Mouse (Mus musculus) heart, adult 18-20 months (tissue): ENCODE results near the gene Gm48551. TPM values are rescaled to one million over a fixed set of nuclear protein-coding genes. Genes with fewer than 3 reads are reported as not detected.

ENCODE experiments used
- DNase-seq, 2 experiments: peaks; one replicate each; pipeline ENCODE4 v3.0.0; 2021 to 2022; ENCODE audit warnings: mixed read lengths in 1 of 2
- total RNA-seq, 2 experiments: library from RNA; stranded (reverse); gene quantifications; 2 replicates each; pipeline ENCODE4 v1.2.3; 2021

Gene Gm48551
- total RNA-seq, 2 experiments from 2014 or later, result 0.65 to 2.3 TPM

GRCm38 (mm10) chr10:81417227-81418215 lies 33.3 kb downstream of the Gm48551 start:
- DNase-seq, result peak in 1 of 2 experiments; percentile 13

GRCm38 (mm10) chr10:81418216-81419070 lies 34.2 kb downstream of the Gm48551 start:
- DNase-seq, result peak in 1 of 2 experiments; percentile 1

- DNase-seq, result peak in 1 of 2 experiments; percentile 2
These were observed 35.1 kb downstream of the Gm48551 start for GRCm38 (mm10) chr10:81419111-81419928.

GRCm38 (mm10) chr10:81420191-81420767 lies 36.0 kb downstream of the Gm48551 start:
- DNase-seq, result peak in 1 of 2 experiments; percentile 21

- peak; percentile 4 to 50 for DNase-seq
These were observed 37.0 kb downstream of the Gm48551 start for GRCm38 (mm10) chr10:81421041-81421796.

- peak in 1 of 2 experiments; percentile 70 for DNase-seq
These were observed 37.5 kb downstream of the Gm48551 start for GRCm38 (mm10) chr10:81421797-81422100.

GRCm38 (mm10) chr10:81422191-81422590 lies 37.9 kb downstream of the Gm48551 start:
- DNase-seq, result peak in 1 of 2 experiments; percentile 11

GRCm38 (mm10) chr10:81422661-81423217 lies 38.5 kb downstream of the Gm48551 start:
- DNase-seq, result peak in 1 of 2 experiments; percentile 16

GRCm38 (mm10) chr10:81423476-81424245 lies 39.4 kb downstream of the Gm48551 start:
- peak; percentile 5 to 9 for DNase-seq

- peak; percentile 80 to 86 for DNase-seq
These were observed 40.2 kb downstream of the Gm48551 start for GRCm38 (mm10) chr10:81424246-81425051.

- DNase-seq, result peak; percentile 72 to 74
These were observed 41.1 kb downstream of the Gm48551 start for GRCm38 (mm10) chr10:81425236-81425850.

GRCm38 (mm10) chr10:81426081-81426671 lies 41.9 kb downstream of the Gm48551 start:
- peak; percentile 41 to 57 for DNase-seq

GRCm38 (mm10) chr10:81426897-81427296 lies 42.6 kb downstream of the Gm48551 start:
- peak; percentile 84 for DNase-seq

- DNase-seq, result no peak
These were observed 43.1 kb downstream of the Gm48551 start for GRCm38 (mm10) chr10:81427327-81427726.

GRCm38 (mm10) chr10:81427804-81428506 lies 43.7 kb downstream of the Gm48551 start:
- peak in 1 of 2 experiments; percentile 16 for DNase-seq

GRCm38 (mm10) chr10:81428507-81428870 lies 44.2 kb downstream of the Gm48551 start:
- DNase-seq, result no peak

- DNase-seq, result no peak
These were observed 44.8 kb downstream of the Gm48551 start for GRCm38 (mm10) chr10:81429092-81429491.
